8 mouse cellular contexts compared by ENCODE assay signal in the genomic region with DNA sequence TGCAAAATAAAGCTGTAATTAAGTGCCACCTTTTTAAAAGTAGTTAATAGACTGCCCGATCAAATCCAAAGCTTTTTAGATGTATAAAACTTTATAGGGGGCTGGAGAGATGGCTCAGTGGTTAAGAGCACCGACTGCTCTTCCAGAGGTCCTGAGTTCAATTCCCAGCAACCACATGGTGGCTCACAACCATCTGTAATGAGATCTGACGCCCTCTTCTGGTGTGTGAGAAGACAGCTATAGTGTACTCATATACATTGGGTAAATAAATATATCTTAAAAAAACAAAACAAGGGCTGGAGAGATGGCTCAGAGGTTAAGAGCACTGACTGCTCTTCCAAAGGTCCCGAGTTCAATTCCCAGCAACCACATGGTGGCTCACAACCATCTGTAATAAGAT. TPM values are rescaled to one million over a fixed set of nuclear protein-coding genes. Genes with fewer than 3 reads are reported as not detected.
A peak's percentile ranks its signal among the peaks of the same experiment; 100 is the strongest.
DNase-seq lines count a peak whose midpoint lies in the region; ATAC-seq and TF ChIP-seq lines count a peak whose summit lies in the region.
"Not testable (repeated sequence)": the region's sequence is repeated elsewhere in the genome, so short reads cannot be mapped to it uniquely, and the experiment has no call there.

No protein-coding gene starts in this region.

- 42% methylated on average over 4 of the region's 4 CpGs for WGBS in embryonic facial prominence, embryonic 12.5 days
- 40% methylated on average over 4 of the region's 4 CpGs for WGBS in hindbrain, embryonic 13.5 days
- WGBS in kidney, postnatal 0 days = 45% methylated on average over 4 of the region's 4 CpGs
- WGBS in liver, embryonic 14.5 days (ENCODE audit: insufficient replicate concordance) = 36% methylated on average over 4 of the region's 4 CpGs
- WGBS in midbrain, embryonic 13.5 days = 42% methylated on average over 4 of the region's 4 CpGs
- 44% methylated on average over 4 of the region's 4 CpGs for WGBS in spleen, adult 2 months

- H3K4me2 ChIP-seq in embryonic facial prominence, embryonic 12.5 days (replicated peaks) = peak overlapping the region; percentile 92
- peak overlapping the region; percentile 90 for H3K4me2 ChIP-seq in hindbrain, embryonic 13.5 days
- peak overlapping the region; percentile 90 for H3K4me2 ChIP-seq in kidney, postnatal 0 days (ENCODE audit: low read length)
- peak overlapping the region; percentile 86 for H3K4me2 ChIP-seq in liver, embryonic 14.5 days (ENCODE audit: low read depth)
- peak overlapping the region; percentile 82 for H3K4me2 ChIP-seq in midbrain, embryonic 13.5 days (replicated peaks)

- H3K36me3 ChIP-seq in embryonic facial prominence, embryonic 12.5 days = peaks cover 23% of the 10 kb centered on the region
- H3K36me3 ChIP-seq in hindbrain, embryonic 13.5 days = peaks cover 26% of the 10 kb centered on the region
- H3K36me3 ChIP-seq in kidney, postnatal 0 days (ENCODE audit: insufficient read depth, low read length) = peaks cover 14% of the 10 kb centered on the region
- peaks cover 21% of the 10 kb centered on the region for H3K36me3 ChIP-seq in liver, embryonic 14.5 days (replicated peaks; ENCODE audit: control insufficient read depth, insufficient read depth, low read depth)
- peaks cover 25% of the 10 kb centered on the region for H3K36me3 ChIP-seq in midbrain, embryonic 13.5 days
- H3K36me3 ChIP-seq in spleen, adult 2 months (ENCODE audit: control insufficient read depth, insufficient read depth, low read length) = peaks cover 13% of the 10 kb centered on the region

- intact Hi-C loops in gastrocnemius, adult 2 months (cut with DNase I) = not testable (repeated sequence)

- not testable (repeated sequence) for DNase-seq in gastrocnemius, adult 2 months; kidney, postnatal 0 days (ENCODE audit: low spot score); liver, embryonic 14.5 days (ENCODE audit: low read depth in 3 of 3, low spot score in 3 of 3); spleen, adult 2 months (ENCODE audit: low read depth in 1 of 2, low spot score in 2 of 2)

- H3K4me3 ChIP-seq in embryonic facial prominence, embryonic 12.5 days = peak overlapping the region; percentile 97
- peak overlapping the region; percentile 74 for H3K4me3 ChIP-seq in gastrocnemius, adult 2 months
- peak overlapping the region; percentile 83 for H3K4me3 ChIP-seq in hindbrain, embryonic 13.5 days
- peak overlapping the region; percentile 92 for H3K4me3 ChIP-seq in kidney, postnatal 0 days (replicated peaks; ENCODE audit: low read depth, low read length)
- peak overlapping the region; percentile 91 to 93; a peak in 3 of 4 replicates for H3K4me3 ChIP-seq in liver, embryonic 14.5 days (ENCODE audit: insufficient read depth in 1 of 2, low read depth in 2 of 2, low read length in 2 of 2)
- peak overlapping the region; percentile 96 for H3K4me3 ChIP-seq in midbrain, embryonic 13.5 days (replicated peaks)
- H3K4me3 ChIP-seq in spleen, adult 2 months (ENCODE audit: extremely low read depth, insufficient read depth, insufficient read length) = peak overlapping the region; percentile 99; the same call in 1 of the 2 replicates

- not testable (repeated sequence) for H3K9me3 ChIP-seq in embryonic facial prominence, embryonic 12.5 days; hindbrain, embryonic 13.5 days; kidney, postnatal 0 days (replicated peaks; ENCODE audit: low read length); liver, embryonic 14.5 days (ENCODE audit: control insufficient read depth, low read length); midbrain, embryonic 13.5 days

- peak overlapping the region; percentile 81; the same call in 1 of the 2 replicates for H3K9ac ChIP-seq in embryonic facial prominence, embryonic 12.5 days
- H3K9ac ChIP-seq in hindbrain, embryonic 13.5 days = 0 out of 2 replicates have a peak overlapping the region, but pooled peaks have one; percentile 87
- H3K9ac ChIP-seq in kidney, postnatal 0 days (ENCODE audit: low read depth, low read length) = not testable (repeated sequence)
- peak overlapping the region; percentile 56 for H3K9ac ChIP-seq in liver, embryonic 14.5 days (replicated peaks)
- 0 out of 2 replicates have a peak overlapping the region, but pooled peaks have one; percentile 93 for H3K9ac ChIP-seq in midbrain, embryonic 13.5 days (replicated peaks)

- not testable (repeated sequence) for H3K4me1 ChIP-seq in embryonic facial prominence, embryonic 12.5 days; kidney, postnatal 0 days (replicated peaks; ENCODE audit: insufficient read depth, low read length); liver, embryonic 14.5 days (replicated peaks; ENCODE audit: control insufficient read depth in 2 of 2, insufficient read depth in 2 of 2, low read length in 1 of 2); spleen, adult 2 months (ENCODE audit: control insufficient read depth, insufficient read depth, insufficient read length)
- peaks cover 14% of the 10 kb centered on the region for H3K4me1 ChIP-seq in hindbrain, embryonic 13.5 days (replicated peaks)
- peaks cover 13% of the 10 kb centered on the region for H3K4me1 ChIP-seq in midbrain, embryonic 13.5 days (replicated peaks)

- TF ChIP-seq EP300 in liver, embryonic 14.5 days (IDR thresholded peaks at IDR 0.05; ENCODE audit: low read depth) = not testable (repeated sequence)

- not testable (repeated sequence) for TF ChIP-seq POLR2A in spleen, adult 2 months (IDR thresholded peaks at IDR 0.05; ENCODE audit: low read depth, low read length)

- TF ChIP-seq CTCF in gastrocnemius, adult 2 months (IDR thresholded peaks at IDR 0.05); kidney, postnatal 0 days (IDR thresholded peaks at IDR 0.05; ENCODE audit: low read depth); liver, embryonic 14.5 days (IDR thresholded peaks at IDR 0.05; ENCODE audit: low read depth); spleen, adult 2 months (IDR thresholded peaks at IDR 0.05; ENCODE audit: extremely low read depth, insufficient read depth, insufficient read length, insufficient replicate concordance): not testable (repeated sequence)

- H3K27ac ChIP-seq in embryonic facial prominence, embryonic 12.5 days = peak overlapping the region; percentile 57; the same call in 1 of the 2 replicates
- peak overlapping the region; percentile 87 for H3K27ac ChIP-seq in gastrocnemius, adult 2 months
- peak overlapping the region; percentile 81 for H3K27ac ChIP-seq in hindbrain, embryonic 13.5 days
- H3K27ac ChIP-seq in kidney, postnatal 0 days = peak overlapping the region; percentile 76; the same call in 1 of the 2 replicates
- H3K27ac ChIP-seq in liver, embryonic 14.5 days = peak overlapping the region; percentile 77
- H3K27ac ChIP-seq in midbrain, embryonic 13.5 days = peak overlapping the region; percentile 72; the same call in 1 of the 2 replicates
- peak overlapping the region; percentile 29; the same call in 1 of the 2 replicates for H3K27ac ChIP-seq in spleen, adult 2 months (ENCODE audit: insufficient read depth, low read length)

- H3K27me3 ChIP-seq in embryonic facial prominence, embryonic 12.5 days; hindbrain, embryonic 13.5 days; kidney, postnatal 0 days (ENCODE audit: insufficient read depth, low read length); liver, embryonic 14.5 days (ENCODE audit: control insufficient read depth, insufficient read depth, low read length); midbrain, embryonic 13.5 days; spleen, adult 2 months (ENCODE audit: control insufficient read depth, insufficient read depth, low read length): not testable (repeated sequence)

- peak; percentile 15 for ATAC-seq in CD4-positive, CD25-positive, alpha-beta regulatory T cell, adult 4 months
- not testable (repeated sequence) for ATAC-seq in embryonic facial prominence, embryonic 12.5 days (ENCODE audit: insufficient number of reproducible peaks, insufficient read depth, low FRiP score, low TSS enrichment); kidney, postnatal 0 days (replicated peaks; ENCODE audit: low FRiP score, low read depth)
- peak; percentile 32; the same call in 1 of the 2 replicates for ATAC-seq in hindbrain, embryonic 13.5 days (ENCODE audit: low FRiP score)
- ATAC-seq in liver, embryonic 14.5 days (ENCODE audit: insufficient read depth) = peak; percentile 44; the same call in 1 of the 2 replicates
- ATAC-seq in midbrain, embryonic 13.5 days = peak; percentile 59

RNA-seq across cellular contexts. Expression of a gene that starts 0.5 kb away (rescaled TPM):
- 10 to 100 TPM; 55.6 to 86.7 TPM for polyA plus RNA-seq in CD4-positive, CD25-positive, alpha-beta regulatory T cell, adult 4 months (2017; shearing (Covaris generic))
- 28.3 and 32.4 TPM in 2 replicates for polyA plus RNA-seq in embryonic facial prominence, embryonic 12.5 days (2016; fragmentation: Nextera tagmentation; extraction: Ambion mirVana)
- 10 to 100 TPM; 16.6 to 19.5 TPM for total RNA-seq in gastrocnemius, adult 2 months (2021)
- 36.2 and 38.0 TPM in 2 replicates for polyA plus RNA-seq in hindbrain, embryonic 13.5 days (2015; fragmentation: Nextera tagmentation; extraction: Ambion mirVana)
- polyA plus RNA-seq in kidney, postnatal 0 days (2015; fragmentation: Nextera tagmentation; extraction: Ambion mirVana) = 30.3 and 31.1 TPM in 2 replicates
- polyA plus RNA-seq in liver, embryonic 14.5 days (2012; rRNA removed) = 9.4 and 9.7 TPM in 2 replicates
- polyA plus RNA-seq in liver, embryonic 14.5 days (2014; fragmentation: Nextera tagmentation; extraction: Ambion mirVana) = 11.5 and 12.0 TPM in 2 replicates
- 41.2 and 41.6 TPM in 2 replicates for polyA plus RNA-seq in midbrain, embryonic 13.5 days (2015; fragmentation: Nextera tagmentation; extraction: Ambion mirVana)
- 23.7 and 25.6 TPM in 2 replicates for polyA plus RNA-seq in spleen, adult 2 months (2012; rRNA removed)

RNA-seq across cellular contexts. Expression of a gene that starts 17.4 kb away (rescaled TPM):
- polyA plus RNA-seq in CD4-positive, CD25-positive, alpha-beta regulatory T cell, adult 4 months (2017; shearing (Covaris generic)) = 10 to 100 TPM; 13.6 to 18.3 TPM
- 34.6 and 35.6 TPM in 2 replicates for polyA plus RNA-seq in embryonic facial prominence, embryonic 12.5 days (2016; fragmentation: Nextera tagmentation; extraction: Ambion mirVana)
- 10 to 100 TPM; 24.2 to 33.6 TPM for total RNA-seq in gastrocnemius, adult 2 months (2021)
- polyA plus RNA-seq in hindbrain, embryonic 13.5 days (2015; fragmentation: Nextera tagmentation; extraction: Ambion mirVana) = 25.6 and 27.7 TPM in 2 replicates
- polyA plus RNA-seq in kidney, postnatal 0 days (2015; fragmentation: Nextera tagmentation; extraction: Ambion mirVana) = 22.1 and 25.8 TPM in 2 replicates
- polyA plus RNA-seq in liver, embryonic 14.5 days (2012; rRNA removed) = 12.5 and 16.5 TPM in 2 replicates
- 12.5 and 12.8 TPM in 2 replicates for polyA plus RNA-seq in liver, embryonic 14.5 days (2014; fragmentation: Nextera tagmentation; extraction: Ambion mirVana)
- polyA plus RNA-seq in midbrain, embryonic 13.5 days (2015; fragmentation: Nextera tagmentation; extraction: Ambion mirVana) = 28.1 and 28.4 TPM in 2 replicates
- polyA plus RNA-seq in spleen, adult 2 months (2012; rRNA removed) = 39.8 and 44.3 TPM in 2 replicates

RNA-seq across cellular contexts. Expression of a gene that starts 17.9 kb away (rescaled TPM):
- polyA plus RNA-seq in CD4-positive, CD25-positive, alpha-beta regulatory T cell, adult 4 months (2017; shearing (Covaris generic)) = 10 to 100 TPM; 23.7 to 24.0 TPM
- polyA plus RNA-seq in embryonic facial prominence, embryonic 12.5 days (2016; fragmentation: Nextera tagmentation; extraction: Ambion mirVana) = 126 TPM in 2 replicates
- 10 to 100 TPM; 21.9 to 29.1 TPM for total RNA-seq in gastrocnemius, adult 2 months (2021)
- polyA plus RNA-seq in hindbrain, embryonic 13.5 days (2015; fragmentation: Nextera tagmentation; extraction: Ambion mirVana) = 66.8 and 70.8 TPM in 2 replicates
- 88.2 and 95.8 TPM in 2 replicates for polyA plus RNA-seq in kidney, postnatal 0 days (2015; fragmentation: Nextera tagmentation; extraction: Ambion mirVana)
- 837 and 876 TPM in 2 replicates for polyA plus RNA-seq in liver, embryonic 14.5 days (2012; rRNA removed)
- polyA plus RNA-seq in liver, embryonic 14.5 days (2014; fragmentation: Nextera tagmentation; extraction: Ambion mirVana) = 1,376 and 1,452 TPM in 2 replicates
- 72.3 and 72.9 TPM in 2 replicates for polyA plus RNA-seq in midbrain, embryonic 13.5 days (2015; fragmentation: Nextera tagmentation; extraction: Ambion mirVana)
- 121 and 147 TPM in 2 replicates for polyA plus RNA-seq in spleen, adult 2 months (2012; rRNA removed)

RNA-seq across cellular contexts. Expression of a gene that starts 27.4 kb away (rescaled TPM):
- 10 to 100 TPM; 11.3 to 14.7 TPM for polyA plus RNA-seq in CD4-positive, CD25-positive, alpha-beta regulatory T cell, adult 4 months (2017; shearing (Covaris generic))
- polyA plus RNA-seq in embryonic facial prominence, embryonic 12.5 days (2016; fragmentation: Nextera tagmentation; extraction: Ambion mirVana) = 399 and 416 TPM in 2 replicates
- total RNA-seq in gastrocnemius, adult 2 months (2021) = 1 to 10 TPM; 8.4 to 8.7 TPM
- polyA plus RNA-seq in hindbrain, embryonic 13.5 days (2015; fragmentation: Nextera tagmentation; extraction: Ambion mirVana) = 145 and 151 TPM in 2 replicates
- 186 and 205 TPM in 2 replicates for polyA plus RNA-seq in kidney, postnatal 0 days (2015; fragmentation: Nextera tagmentation; extraction: Ambion mirVana)
- 177 and 217 TPM in 2 replicates for polyA plus RNA-seq in liver, embryonic 14.5 days (2012; rRNA removed)
- 168 and 190 TPM in 2 replicates for polyA plus RNA-seq in liver, embryonic 14.5 days (2014; fragmentation: Nextera tagmentation; extraction: Ambion mirVana)
- 193 and 209 TPM in 2 replicates for polyA plus RNA-seq in midbrain, embryonic 13.5 days (2015; fragmentation: Nextera tagmentation; extraction: Ambion mirVana)
- polyA plus RNA-seq in spleen, adult 2 months (2012; rRNA removed) = 117 and 258 TPM in 2 replicates

RNA-seq across cellular contexts. Expression of a gene that starts 34.7 kb away (rescaled TPM):
- polyA plus RNA-seq in CD4-positive, CD25-positive, alpha-beta regulatory T cell, adult 4 months (2017; shearing (Covaris generic)) = 10 to 100 TPM; 16.1 to 19.7 TPM
- polyA plus RNA-seq in embryonic facial prominence, embryonic 12.5 days (2016; fragmentation: Nextera tagmentation; extraction: Ambion mirVana) = 11.2 and 11.8 TPM in 2 replicates
- total RNA-seq in gastrocnemius, adult 2 months (2021) = 100 to 1,000 TPM in 1 of 2 experiments, 10 to 100 TPM in 1; 90.6 to 129 TPM
- polyA plus RNA-seq in hindbrain, embryonic 13.5 days (2015; fragmentation: Nextera tagmentation; extraction: Ambion mirVana) = 64.7 and 65.9 TPM in 2 replicates
- 88.7 and 101 TPM in 2 replicates for polyA plus RNA-seq in kidney, postnatal 0 days (2015; fragmentation: Nextera tagmentation; extraction: Ambion mirVana)
- 15.9 and 16.7 TPM in 2 replicates for polyA plus RNA-seq in liver, embryonic 14.5 days (2012; rRNA removed)
- polyA plus RNA-seq in liver, embryonic 14.5 days (2014; fragmentation: Nextera tagmentation; extraction: Ambion mirVana) = 26.6 and 29.7 TPM in 2 replicates
- 34.7 and 35.9 TPM in 2 replicates for polyA plus RNA-seq in midbrain, embryonic 13.5 days (2015; fragmentation: Nextera tagmentation; extraction: Ambion mirVana)
- 24.5 and 25.4 TPM in 2 replicates for polyA plus RNA-seq in spleen, adult 2 months (2012; rRNA removed)

Comparison
In these comparisons a context has a peak if more than half of its experiments do, and no peak if none do; other contexts are left out.
1. H3K27ac ChIP-seq: peak in every context shown above with its lines; median percentile 87 in gastrocnemius, adult 2 months; 81 in hindbrain, embryonic 13.5 days; 77 in liver, embryonic 14.5 days; 76 in kidney, postnatal 0 days; 72 in midbrain, embryonic 13.5 days; 57 in embryonic facial prominence, embryonic 12.5 days; 29 in spleen, adult 2 months.